Mouse (Mus musculus) ovary, adult 18-20 months (tissue): ENCODE data around the gene Ccnk.

ENCODE experiments used
- DNase-seq: peaks from one replicate; pipeline ENCODE4 v3.0.0; 2022; ENCODE audit warnings: low spot score, mixed read lengths

Ccnk gene

GRCm38 (mm10) chr12:108246759-108247500, 67.6 kb downstream of the Ccnk start:
- DNase-seq: no peak

GRCm38 (mm10) chr12:108249019-108249418, 69.6 kb downstream of the Ccnk start:
- no peak for DNase-seq

- peak; percentile 72 for DNase-seq
Measured at GRCm38 (mm10) chr12:108249522-108249921, 70.1 kb downstream of the Ccnk start.

- no peak for DNase-seq
Measured at GRCm38 (mm10) chr12:108251034-108251792, 71.8 kb downstream of the Ccnk start.

- no peak for DNase-seq
Measured at GRCm38 (mm10) chr12:108251825-108252542, 72.6 kb downstream of the Ccnk start.
